Mouse (Mus musculus): ENCODE data around the gene Celf5.
"Not testable (repeated sequence)": the region's sequence is repeated elsewhere in the genome, so short reads cannot be mapped to it uniquely, and the experiment has no call there.

The Celf5 gene

DNA sequence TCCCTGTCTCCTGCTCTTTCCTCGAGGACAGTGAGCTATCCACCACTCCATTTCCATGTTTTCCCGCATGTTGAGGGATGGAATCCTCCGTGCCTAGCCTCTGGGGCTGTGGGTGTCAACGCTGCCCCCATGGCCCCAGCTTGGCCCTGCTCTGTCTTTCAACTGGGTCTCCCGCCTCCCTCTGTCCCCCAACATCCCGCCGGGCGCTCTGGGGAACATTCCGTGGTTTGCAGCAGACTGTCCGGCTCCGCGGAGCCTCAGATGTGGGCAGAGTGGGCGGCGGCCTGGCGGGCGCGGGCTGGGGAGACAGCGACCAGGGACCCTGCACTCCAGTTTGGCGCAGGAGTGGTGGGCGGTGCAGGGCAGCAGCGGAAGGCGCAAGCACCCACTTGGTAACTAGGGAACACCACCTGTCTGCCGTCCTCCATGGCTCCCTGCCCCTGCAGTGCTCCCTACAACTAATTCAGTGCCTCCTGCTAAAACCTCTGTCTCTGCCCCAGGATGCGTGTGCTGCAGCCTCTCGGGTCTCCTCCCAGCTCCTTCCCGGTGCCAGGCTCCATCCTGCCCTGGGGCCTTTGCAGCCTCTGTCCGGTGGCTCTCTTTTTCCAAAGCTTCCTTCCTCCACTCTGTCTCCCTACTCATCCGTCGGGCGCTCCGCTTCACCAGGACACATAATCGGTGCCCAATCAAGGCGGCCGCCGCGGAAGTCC lies 30.1 kb downstream of the Celf5 start:
- no peak for DNase-seq (ENCODE audit: low read depth, low spot score)

DNA sequence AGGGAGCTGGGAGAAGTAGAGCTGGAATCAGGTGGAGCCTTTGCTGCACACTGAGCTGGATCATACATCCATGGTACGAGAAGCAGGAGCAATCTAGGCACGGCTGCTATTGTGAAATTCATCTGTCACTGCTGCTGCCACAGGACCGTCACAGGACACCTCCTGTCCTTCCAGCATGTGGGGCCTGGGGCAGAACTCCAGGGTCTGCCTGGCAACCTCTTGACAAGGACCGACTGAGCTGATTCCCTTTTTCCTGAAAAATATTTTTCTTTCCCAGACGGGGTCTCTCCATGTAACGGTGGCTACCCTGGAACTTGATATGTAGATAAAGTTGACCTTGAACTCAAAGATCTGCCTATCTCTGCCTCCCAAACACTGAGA lies 31.2 kb downstream of the Celf5 start:
- DNase-seq (ENCODE audit: low read depth, low spot score): no peak

DNA sequence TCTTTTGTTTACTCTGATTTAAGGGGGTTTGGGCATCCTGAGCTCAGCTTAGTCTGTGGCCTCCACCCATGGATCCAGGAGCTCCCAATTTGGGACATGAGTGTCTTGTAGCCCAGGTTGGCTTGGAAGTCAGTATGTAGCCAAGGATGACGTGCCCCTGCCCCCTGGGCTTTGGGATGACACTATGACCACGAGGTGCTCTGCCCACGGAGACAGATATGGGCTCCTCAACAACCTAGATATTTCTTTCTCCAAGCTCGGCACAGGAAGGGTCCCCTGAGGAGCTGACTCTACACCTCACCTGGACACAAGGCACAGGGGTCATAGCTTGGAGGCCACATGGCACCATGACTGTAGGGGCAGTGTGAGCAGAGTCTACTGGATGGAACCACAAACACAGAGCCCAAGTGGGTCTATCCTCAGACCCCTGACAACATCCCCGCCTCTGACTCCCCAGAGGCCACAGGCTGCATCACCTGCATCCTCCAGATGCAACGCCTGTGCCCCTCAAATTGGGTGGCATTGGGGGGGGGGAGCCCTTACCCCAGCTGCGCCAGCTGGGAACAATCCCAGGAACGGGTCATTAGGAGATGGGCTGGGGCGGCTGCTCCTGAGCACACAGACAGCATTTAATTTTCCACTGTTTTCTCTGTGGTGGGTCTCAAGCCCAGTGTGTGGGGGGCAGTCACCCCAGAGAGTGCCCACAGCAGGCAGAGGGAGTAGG lies 31.7 kb downstream of the Celf5 start:
- DNase-seq (ENCODE audit: low read depth, low spot score): no peak

DNA sequence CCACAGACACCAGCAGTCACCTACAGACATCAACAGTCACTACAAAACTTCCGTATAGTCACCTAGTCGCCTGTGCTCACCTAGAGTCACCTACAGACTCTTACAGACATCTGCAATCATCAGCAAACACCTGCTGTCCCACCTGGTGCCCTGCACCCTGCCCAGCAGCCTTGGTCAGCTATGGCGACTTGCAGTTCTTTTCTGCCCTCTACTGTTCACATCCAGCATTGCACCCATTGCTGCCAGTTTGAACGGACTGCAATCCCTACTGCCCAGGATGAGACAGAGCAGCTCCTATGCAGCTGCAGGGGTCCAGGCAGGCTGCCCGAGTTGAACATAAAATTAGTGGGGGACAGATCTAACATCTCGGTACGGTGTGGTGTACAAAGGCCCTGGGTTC lies 32.4 kb downstream of the Celf5 start:
- no peak for DNase-seq (ENCODE audit: low read depth, low spot score)

DNA sequence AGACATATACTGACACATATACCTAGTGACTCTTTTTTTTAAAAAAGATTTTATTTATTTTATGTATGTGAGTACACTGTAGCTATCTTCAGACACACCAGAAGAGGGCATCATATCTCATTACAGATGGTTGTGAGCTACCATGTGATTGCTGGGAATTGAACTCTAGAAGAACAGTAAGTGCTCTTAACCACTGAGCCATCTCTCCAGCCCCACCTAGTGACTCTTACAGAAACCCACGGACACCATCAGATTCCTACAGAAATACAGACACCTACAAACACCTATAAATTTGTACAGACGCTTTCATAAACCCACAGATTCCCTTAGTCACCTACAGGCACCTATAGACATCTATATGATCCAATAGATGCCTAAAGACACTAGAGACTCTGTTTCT lies 37.0 kb downstream of the Celf5 start:
- not testable (repeated sequence) for DNase-seq (ENCODE audit: low read depth, low spot score)

DNA sequence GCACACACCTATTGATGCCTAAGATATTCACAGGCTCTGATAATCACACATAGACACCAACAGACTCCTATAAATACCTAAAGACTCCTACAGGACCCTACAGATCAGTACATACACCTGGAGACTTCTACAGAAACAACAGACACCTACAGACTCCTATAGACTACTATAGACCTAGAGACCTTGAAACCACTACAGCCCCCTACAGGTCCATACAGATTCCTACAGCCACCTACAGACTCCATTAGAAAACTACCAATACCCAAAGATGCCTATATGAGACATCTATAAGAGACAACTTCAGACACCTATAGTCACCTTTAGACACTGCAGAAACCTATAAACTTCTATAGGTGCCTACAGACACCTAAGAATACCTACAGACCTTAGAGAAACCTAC lies 41.5 kb downstream of the Celf5 start:
- DNase-seq (ENCODE audit: low read depth, low spot score): no peak

DNA sequence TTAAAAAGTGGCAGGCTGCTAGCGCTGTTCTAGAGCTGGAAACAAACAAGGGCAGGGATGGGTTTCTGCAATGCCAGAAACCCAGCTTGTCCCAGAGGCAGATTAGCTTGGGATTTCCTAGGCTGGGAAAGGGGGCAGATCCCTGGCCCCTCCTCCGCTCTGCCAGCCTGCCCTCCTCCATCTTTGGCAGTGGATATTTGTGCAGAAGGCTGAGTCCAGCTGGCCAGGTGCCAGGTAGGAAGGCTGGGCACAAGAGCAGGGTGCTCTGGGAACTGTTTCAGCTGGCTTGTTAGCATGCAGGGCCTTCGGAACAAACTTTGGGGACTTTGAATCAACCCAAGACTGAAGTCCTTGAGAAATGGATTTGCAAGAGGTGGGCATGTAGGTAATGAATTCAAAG lies 47.1 kb downstream of the Celf5 start:
- DNase-seq (ENCODE audit: low read depth, low spot score): no peak

DNA sequence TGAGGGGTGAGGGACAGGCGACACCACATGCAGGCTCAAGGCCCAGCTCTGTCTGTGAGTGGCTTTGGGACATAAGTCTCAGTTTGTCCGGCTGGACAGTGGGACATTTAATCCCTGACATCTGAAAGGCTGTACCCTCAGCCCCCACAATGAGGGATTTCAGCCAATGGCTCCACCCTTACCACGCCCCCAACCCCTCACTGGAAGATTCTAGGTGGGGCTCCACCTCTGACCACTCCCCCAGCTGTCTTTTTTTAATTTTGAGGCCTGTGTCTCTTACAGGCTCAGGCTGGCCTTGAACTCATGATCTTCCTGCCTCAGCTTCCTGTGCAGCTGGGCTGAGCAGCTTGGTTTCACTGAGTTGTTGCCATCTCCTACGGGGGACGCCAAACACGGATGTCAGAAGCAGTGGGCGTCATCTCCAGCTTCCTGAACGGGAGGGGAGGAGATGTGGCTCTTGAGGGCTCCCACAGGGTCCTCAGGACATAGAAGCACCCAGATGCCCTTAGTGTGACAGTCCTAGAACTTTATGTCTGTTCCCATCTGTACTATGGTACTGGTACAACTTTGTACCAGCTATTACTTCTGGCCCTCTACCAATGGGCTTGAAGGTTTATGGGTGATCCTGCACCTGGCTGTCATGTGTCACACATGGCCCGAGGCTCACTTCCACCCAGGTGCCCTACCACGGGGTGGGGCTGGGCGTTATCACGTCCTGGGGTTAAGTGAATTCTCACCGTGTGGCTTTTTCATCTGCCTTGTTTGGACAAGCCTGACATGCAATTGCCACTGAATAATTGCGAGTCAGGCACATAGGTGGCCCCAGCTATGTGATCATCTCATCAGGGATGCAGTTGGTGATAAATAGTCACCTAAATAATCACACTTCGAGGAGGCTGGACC lies 47.9 kb downstream of the Celf5 start:
- DNase-seq (ENCODE audit: low read depth, low spot score): no peak

DNA sequence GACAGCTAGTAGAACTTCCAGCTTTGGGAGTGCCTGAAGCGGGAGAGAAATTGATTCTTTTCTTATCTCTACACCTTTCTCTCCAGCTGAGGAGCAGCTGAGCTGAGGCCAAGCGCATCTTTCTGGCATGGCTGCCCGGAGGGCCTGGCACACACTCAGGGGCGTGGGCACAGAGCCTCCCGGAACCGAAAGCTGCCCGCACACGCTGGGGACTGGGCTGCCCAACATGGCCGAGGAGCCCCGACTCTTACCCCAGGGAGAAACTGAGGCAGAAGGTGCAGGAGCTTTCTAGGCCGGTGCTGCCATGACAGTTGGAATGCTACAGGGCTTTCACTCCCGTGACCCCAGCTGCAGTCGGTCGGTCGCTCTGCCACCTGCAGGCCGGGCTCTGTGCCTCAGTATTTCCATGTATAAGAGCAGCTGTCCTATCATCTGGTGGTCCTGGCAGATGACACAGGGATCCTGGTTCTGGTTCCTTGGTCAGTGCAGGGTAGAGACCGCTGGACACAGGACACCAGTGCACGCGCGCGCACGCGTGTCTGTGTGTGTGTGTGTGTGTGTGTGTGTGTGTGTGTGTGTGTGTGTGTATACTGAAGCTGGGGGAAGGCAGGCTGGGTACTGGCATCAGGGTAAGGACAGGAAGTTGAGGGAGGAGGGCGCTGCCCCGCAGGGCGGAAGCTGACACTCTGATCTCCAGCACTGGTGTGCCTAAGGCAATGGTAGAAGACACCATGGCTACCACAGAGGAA lies 48.8 kb downstream of the Celf5 start:
- no peak for DNase-seq (ENCODE audit: low read depth, low spot score)

- peak; percentile 92 for DNase-seq (ENCODE audit: low read depth, low spot score)
Measured at GRCm38 (mm10) chr10:81432868-81433262, 49.6 kb downstream of the Celf5 start.

DNA sequence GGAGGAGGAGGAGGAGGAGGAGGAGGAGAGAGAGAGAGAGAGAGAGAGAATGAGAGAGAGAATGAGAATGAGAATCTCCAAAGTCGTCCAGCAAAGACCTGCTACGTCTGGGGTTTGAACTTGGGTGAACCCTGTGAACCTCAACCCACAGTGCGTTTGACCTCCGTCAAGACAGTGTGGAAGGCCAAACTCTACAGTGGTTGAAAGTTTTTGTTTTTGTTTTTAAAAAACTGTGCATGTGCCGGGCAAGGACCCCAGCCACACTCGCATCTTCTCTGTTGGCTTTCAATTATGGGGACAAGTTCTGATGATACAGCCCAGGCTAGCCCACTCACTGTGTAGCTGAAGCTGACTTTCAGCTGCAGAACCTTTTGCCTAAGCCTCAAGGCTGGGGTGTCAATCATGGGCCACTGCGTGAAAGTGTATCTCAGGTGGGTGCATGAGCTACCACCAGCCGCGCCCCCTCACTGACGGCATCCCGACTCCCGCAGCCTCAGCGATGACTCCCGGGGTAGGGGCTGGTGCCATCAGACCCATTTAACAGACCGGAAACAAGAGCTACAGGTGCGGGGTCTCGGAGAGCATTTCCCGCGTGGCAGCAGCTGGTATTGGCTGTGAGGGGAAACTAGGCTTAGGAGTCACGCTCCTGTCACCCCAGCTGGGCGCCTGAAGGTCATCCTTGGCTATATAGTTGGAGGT lies 50.2 kb downstream of the Celf5 start:
- DNase-seq (ENCODE audit: low read depth, low spot score): no peak

DNA sequence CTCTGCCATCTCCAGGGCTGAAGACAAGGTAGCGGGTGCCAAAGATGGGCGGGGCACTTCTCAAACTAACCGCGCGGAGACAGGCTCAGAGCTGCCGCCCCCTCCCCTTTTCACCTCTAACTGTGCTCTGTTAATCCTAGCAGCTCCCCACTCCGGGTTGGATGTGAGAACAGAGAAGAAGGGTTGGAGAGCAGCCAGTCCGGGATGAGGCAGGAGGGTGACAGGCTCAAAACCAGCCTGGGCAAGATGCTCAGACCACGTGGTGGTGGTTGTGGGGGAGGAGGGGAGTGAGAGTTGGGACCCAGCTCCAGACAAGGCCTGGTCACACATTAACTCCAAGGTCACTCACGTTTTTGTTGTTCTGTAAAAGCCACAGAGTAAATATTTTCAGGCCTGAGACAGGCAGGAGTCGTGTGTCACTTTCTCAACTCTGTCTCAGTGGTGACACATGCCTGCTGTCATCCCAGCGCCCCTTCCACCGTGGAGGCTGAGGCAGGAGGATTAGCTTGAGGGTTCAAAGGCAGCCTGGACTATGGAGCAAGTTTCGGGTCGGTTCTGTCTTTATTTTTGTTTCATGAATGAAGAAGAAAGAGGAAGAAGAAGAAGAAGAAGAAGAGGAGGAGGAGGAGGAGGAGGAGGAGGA lies 50.9 kb downstream of the Celf5 start:
- no peak for DNase-seq (ENCODE audit: low read depth, low spot score)

DNA sequence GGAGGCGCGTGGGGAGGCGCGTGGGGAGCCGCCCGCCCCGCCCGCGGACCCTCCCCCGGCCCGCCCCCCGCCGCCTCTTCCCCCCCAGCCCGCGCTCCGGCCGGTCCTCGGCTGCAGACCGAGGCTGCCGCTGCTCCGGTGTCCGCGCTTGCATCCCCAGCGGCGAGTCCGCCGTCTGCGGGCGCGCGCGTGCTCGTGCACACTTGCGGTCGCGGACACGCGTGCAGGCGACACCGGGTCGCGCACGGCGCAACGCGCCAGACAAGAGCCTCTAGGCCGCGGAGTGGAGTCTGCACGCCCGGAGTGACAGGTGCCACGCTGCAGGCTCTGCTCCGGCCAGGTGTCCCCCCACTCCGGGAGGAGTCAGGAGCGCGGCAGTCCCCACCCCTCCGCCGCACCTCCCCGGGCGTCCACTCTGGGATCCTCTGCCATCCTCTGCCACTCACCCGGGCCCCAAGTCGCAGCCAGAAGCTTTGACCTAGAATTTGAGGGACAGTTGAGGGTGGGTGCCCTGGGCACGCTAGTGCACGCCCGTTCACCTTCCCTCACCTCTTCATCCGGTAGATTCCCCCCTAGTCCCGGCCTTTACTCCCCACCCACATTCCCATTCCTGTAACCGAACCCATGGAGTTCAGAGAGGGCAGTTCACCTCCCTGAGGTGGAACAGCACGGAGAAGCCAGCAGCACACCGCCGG lies 51.5 kb downstream of the Celf5 start:
- no peak for DNase-seq (ENCODE audit: low read depth, low spot score)

DNA sequence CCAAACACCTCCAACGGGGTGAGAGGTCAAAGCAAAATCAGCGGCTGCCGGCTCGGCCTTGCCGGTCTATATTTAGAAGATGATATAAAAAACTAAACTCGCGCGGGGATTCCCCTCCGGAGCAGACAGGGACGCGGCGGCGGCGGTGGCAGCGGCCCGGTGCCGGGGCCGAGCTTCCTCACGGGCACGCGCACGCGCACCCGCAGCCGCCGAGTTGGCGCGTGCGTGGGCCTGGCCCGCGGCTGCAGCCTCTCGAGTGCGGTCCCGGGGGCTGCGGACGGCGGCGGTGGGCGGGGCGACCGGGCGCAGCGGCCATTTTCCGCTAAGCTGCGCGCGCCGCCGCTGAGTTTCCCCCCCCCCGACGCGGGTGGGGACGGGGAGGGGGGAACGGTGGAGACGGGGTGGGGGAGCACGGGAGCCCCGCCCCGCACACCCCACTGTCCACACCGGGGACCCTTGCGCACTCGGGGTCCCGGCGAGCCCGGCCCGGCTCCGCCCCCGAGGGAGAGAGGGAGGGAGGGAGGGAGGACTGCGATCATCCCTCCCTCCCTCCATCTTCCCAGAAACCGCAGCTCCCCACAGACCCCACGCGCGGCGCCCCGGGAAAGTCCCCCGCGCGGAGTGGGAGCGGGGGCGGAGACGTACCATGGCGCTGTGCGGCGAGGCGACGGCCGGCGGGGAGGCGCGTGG lies 52.2 kb downstream of the Celf5 start:
- no peak for DNase-seq (ENCODE audit: low read depth, low spot score)

GRCm38 (mm10) chr10:81429605-81430061 lies 52.9 kb downstream of the Celf5 start:
- no peak for DNase-seq (ENCODE audit: low read depth, low spot score)

- no peak for DNase-seq (ENCODE audit: low read depth, low spot score)
Measured at GRCm38 (mm10) chr10:81429092-81429491, 53.4 kb downstream of the Celf5 start.

DNA sequence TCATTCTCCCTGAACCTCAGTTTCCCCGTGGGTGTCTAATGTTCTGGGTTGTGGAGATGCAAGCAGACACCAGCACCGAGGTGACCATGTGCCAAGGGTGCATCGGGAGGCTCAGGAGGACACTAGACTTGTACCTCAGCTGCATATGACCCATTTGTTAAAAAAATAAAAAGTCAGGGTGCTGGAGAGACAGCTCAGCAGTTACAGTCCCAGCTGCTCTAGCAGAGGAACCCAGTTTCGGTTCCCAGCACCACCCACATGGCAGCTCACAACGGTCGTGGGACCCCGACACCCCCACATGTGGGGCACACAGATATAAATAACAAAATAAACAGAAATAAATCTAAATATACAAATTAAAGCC lies 54.0 kb downstream of the Celf5 start:
- no peak for DNase-seq (ENCODE audit: low read depth, low spot score)

- no peak for DNase-seq (ENCODE audit: low read depth, low spot score)
Measured at GRCm38 (mm10) chr10:81427804-81428506, 54.6 kb downstream of the Celf5 start.

DNA sequence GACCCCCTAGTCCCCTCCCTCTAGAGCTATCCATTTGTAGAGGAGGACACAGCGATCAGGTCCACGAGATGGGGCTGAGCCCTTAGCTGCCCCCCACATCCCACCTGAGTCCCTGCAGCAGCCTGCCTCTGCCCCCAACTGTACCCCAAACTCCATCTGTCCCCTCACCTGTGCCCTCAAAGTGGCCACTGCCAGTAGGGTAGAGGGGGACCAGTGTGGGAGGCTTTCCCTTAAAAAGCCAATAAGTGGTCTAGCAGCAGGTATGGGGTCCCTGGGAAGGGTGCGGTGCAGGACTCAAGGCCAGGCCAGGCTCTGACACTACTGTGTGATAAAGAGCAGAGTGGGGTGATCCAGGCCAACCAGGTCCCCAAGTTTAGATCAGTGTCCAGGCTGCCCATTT lies 55.2 kb downstream of the Celf5 start:
- no peak for DNase-seq (ENCODE audit: low read depth, low spot score)

All from brain, embryonic 18.5 days (tissue).